Mouse (Mus musculus) megakaryocyte, embryonic 14.5 days (primary cell): ENCODE measurements at regions not wholly inside any gene's neighbourhood (a gene's known extent, or its start where the extent isn't known, plus 50 kb on each side); places are given as distances from the start of the nearest gene placed in this dataset.

Experiments used
- H3K27me3 ChIP-seq: replicated peaks from 2 replicates; pipeline ENCODE3; 2012; ENCODE audit warnings: inconsistent platforms
- H3K36me3 ChIP-seq: replicated peaks from 2 replicates; pipeline ENCODE3; 2012; ENCODE audit warnings: low read length, inconsistent platforms, mixed read lengths
- H3K4me1 ChIP-seq: 2 replicates; pipeline ENCODE4 v1.6.1; 2012; ENCODE audit warnings: inconsistent platforms
- H3K4me3 ChIP-seq: replicated peaks from 2 replicates; pipeline ENCODE3; 2012; ENCODE audit warnings: moderate library complexity, mild to moderate bottlenecking, inconsistent platforms
- H3K9me3 ChIP-seq: 2 replicates; pipeline ENCODE4 v1.6.1; 2012; ENCODE audit warnings: inconsistent platforms
- FLI1 ChIP-seq: IDR thresholded peaks from 2 replicates; pipeline ENCODE4 v1.6.1; 2012; ENCODE audit warnings: low read length, inconsistent platforms, mixed read lengths
- GATA1 ChIP-seq: IDR thresholded peaks from 3 replicates; pipeline ENCODE4 v1.6.1; 2012; ENCODE audit warnings: mixed read lengths, low read length, inconsistent platforms, borderline replicate concordance

DNA sequence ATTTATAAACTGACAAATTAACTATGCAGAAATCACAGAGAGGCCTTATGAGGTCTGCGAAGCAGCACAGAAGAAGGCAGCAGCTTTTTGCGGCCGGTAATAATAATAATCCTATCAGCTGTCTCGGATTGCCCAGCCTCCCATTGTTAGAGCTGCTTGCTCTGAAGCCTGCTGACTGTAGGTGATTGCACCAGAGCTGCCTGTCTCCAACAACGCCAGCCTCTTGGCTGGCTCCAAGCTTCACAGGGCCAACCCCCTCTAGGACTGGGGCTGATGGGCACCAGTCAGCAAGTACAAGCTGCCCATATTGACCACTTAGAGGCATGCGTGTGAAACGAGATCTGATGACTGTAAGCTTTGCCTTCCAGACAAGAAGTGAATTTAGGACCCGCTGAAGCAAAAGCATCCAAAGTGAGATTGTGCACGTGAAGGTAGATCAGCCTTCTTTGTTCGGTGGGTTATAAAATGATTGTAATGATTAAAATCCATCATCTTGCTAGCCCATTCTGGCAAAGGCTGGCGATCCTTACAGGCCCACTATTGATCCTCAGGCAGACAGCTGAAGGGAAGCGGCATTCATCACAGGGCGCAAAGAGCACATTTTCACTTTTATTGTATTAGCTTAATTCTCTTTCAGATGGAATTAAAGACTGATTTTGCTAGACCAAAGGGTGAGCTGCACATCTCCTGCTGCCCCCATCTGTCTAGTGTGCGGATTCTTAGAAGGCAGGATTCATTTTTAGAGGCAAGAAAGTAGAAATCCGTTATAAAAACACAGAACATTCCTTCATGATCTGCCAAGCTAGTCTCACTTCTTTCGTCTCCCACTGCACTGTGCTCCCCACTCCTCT, 503.2 kb upstream of the Smim15 start:
- Histone ChIP-seq H3K9me3 (peaks cover 12% of the 10 kb centered on the region), H3K36me3 (no peaks in the 10 kb centered on the region), H3K27me3 (peaks cover 6% of the 10 kb centered on the region), H3K4me1 (no peaks in the 10 kb centered on the region), H3K4me3 (no peak overlapping the region)
- TF ChIP-seq FLI1: no peak
- TF ChIP-seq GATA1: no peak

DNA sequence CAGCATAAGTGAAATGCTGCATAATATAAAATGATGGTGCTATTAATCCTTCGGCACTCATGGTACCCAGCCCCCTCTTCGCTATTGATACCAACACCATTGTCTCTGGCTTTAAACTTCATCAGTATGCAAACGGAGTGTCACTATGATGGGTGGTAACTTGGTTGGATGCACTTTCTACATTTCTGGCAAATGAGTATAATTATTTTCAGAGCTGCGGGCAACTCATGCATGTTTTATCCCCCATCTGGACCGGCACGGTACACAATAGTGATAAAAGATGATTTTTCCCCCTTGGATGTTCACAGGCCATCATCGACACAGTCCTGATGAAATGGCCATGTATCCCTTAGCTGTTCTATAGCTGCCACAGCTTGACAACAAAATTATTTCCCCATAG, 503.9 kb upstream of the Smim15 start:
- Histone ChIP-seq H3K4me1 (no peaks in the 10 kb centered on the region), H3K4me3 (no peak overlapping the region), H3K27me3 (peaks cover 4% of the 10 kb centered on the region), H3K9me3 (peaks cover 12% of the 10 kb centered on the region), H3K36me3 (no peaks in the 10 kb centered on the region)
- TF ChIP-seq GATA1: no peak
- TF ChIP-seq FLI1: no peak

DNA sequence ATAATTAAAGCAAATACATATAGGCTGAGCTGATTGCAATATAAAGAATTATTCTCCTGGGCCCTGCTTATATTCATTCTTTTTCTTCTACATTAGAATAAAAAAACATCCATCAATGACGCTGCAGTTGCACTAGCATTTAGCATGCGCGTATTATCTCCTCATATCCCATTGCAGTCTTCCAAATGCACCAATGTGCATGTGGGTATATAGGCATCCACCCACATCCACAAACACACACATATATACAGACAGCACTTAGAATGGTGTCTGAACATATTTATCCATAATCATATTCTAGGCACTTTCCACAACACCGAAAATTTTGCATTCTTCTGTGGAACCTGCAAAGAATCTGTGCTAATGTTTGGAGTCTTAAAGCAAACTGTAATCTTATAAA, 504.4 kb upstream of the Smim15 start:
- Histone ChIP-seq H3K9me3 (peaks cover 12% of the 10 kb centered on the region), H3K4me3 (no peak overlapping the region), H3K36me3 (no peaks in the 10 kb centered on the region), H3K4me1 (no peaks in the 10 kb centered on the region), H3K27me3 (peaks cover 4% of the 10 kb centered on the region)
- TF ChIP-seq FLI1: no peak
- TF ChIP-seq GATA1: no peak

DNA sequence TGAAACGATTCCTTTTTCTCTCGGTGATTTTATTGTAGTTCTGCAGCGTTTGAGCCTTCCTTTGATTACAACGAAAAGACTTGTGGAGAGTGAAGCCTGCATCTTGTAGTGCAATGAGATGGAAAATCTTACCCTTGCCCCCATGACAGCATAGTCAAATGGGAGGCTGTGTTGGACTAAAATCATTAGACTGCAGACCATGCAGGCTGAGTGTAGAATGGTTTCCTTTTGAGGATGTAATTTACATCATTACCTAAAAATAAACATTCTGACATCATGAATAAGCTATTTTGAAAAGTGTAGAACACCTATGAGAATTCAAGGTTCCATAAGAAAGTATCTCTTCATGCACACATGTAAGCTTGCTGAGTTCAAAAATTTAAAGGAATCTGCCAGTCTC, 504.9 kb upstream of the Smim15 start:
- peaks cover 6% of the 10 kb centered on the region for H3K9me3 ChIP-seq
- no peaks in the 10 kb centered on the region for H3K4me1 ChIP-seq
- no peak for TF ChIP-seq FLI1
- TF ChIP-seq GATA1: no peak
- no peaks in the 10 kb centered on the region for H3K36me3 ChIP-seq
- H3K4me3 ChIP-seq: no peak overlapping the region
- H3K27me3 ChIP-seq: peaks cover 4% of the 10 kb centered on the region

DNA sequence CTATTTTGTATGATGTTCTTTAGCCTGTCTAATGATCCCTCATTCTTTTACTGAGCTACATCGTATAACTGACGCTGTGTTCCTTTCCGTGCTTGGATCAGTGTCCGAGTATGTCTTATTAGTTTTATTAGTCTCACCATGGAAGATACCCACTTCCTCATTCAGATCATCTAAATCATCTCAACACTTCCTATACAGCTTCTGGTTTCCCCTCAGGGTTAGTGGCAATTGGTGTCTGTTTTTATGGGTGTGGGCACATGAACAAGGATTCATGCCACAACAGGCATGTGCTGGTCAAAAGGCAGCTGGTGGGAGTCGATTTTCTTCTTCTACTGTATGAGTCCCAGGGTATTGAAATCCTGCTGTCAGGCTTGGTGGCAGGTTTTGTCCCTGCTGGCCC, 509.0 kb upstream of the Smim15 start:
- peaks cover 2% of the 10 kb centered on the region for H3K27me3 ChIP-seq
- H3K36me3 ChIP-seq: no peaks in the 10 kb centered on the region
- H3K9me3 ChIP-seq: peaks cover 3% of the 10 kb centered on the region; the same call in 1 of the 2 replicates
- peaks cover 6% of the 10 kb centered on the region for H3K4me1 ChIP-seq
- H3K4me3 ChIP-seq: no peak overlapping the region
- no peak for TF ChIP-seq GATA1
- TF ChIP-seq FLI1: no peak

DNA sequence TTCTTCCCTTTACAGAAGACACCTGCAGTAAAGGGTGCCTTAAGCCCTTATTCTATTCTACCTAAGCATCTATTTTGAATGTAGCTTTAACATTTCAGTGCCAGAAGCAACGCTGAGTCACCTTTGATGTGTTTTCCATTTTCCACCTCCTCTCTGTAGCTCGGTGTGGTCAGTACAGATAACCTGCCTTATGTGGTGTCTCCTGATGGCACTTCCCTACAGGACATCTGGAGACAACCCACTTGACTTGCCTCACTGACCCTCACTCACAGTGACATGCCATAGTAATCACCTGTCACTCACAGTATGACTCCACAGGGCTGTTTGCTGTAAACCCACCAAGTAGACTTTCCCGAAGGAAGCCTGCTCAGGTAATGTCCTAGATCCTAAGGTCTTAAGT, 510.9 kb upstream of the Smim15 start:
- Histone ChIP-seq H3K4me3 (no peak overlapping the region), H3K27me3 (peaks cover 2% of the 10 kb centered on the region), H3K4me1 (peaks cover 6% of the 10 kb centered on the region), H3K36me3 (no peaks in the 10 kb centered on the region), H3K9me3 (peaks cover 3% of the 10 kb centered on the region; the same call in 1 of the 2 replicates)
- TF ChIP-seq FLI1: no peak
- no peak for TF ChIP-seq GATA1

DNA sequence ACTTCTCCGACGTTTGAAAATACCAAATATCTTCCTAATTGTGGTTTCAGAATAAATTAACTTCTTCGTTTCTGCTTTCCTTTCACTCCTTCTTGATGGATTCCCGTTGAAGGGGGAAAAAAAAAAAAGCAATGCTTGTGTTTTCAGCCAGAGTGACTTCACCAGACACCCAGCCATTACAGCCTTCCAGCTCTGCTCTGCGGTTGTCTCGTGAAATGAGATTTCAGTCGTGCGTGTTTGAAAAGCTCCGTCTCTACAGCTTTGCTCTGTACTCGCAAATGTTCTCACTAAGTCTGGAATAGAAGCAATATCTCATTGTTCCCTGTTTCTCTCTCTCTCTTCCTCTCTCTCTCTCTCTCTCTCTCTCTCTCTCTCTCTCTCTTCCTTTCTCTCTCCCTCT, 509.6 kb upstream of the Kif2a start:
- Histone ChIP-seq H3K36me3 (no peaks in the 10 kb centered on the region), H3K9me3 (peaks cover 3% of the 10 kb centered on the region; the same call in 1 of the 2 replicates), H3K27me3 (peaks cover under 1% of the 10 kb centered on the region), H3K4me1 (peaks cover 6% of the 10 kb centered on the region), H3K4me3 (no peak overlapping the region)
- TF ChIP-seq FLI1: no peak
- TF ChIP-seq GATA1: no peak

DNA sequence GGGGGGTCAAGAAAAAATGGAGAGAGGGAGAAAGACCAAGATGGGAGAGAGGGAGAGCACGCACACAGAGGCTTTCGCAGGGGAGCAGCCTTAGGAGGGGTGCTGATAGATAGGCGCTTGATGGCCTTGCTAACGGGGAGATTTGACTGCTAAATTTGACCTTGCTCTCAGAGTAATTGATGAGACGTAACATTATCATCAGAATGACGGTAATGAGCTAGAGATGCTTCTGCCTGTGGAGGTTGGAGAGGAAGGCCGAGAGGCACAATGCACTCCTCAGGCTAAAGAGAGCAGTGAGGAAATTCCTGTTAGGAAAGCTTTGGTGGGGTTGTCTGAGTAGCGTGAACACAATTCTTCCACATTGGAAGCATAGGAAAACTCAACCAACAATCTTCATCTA, 509.1 kb upstream of the Kif2a start:
- Histone ChIP-seq H3K36me3 (no peaks in the 10 kb centered on the region), H3K9me3 (peaks cover 3% of the 10 kb centered on the region; the same call in 1 of the 2 replicates), H3K27me3 (no peaks in the 10 kb centered on the region), H3K4me3 (no peak overlapping the region), H3K4me1 (peaks cover 6% of the 10 kb centered on the region)
- no peak for TF ChIP-seq GATA1
- no peak for TF ChIP-seq FLI1

DNA sequence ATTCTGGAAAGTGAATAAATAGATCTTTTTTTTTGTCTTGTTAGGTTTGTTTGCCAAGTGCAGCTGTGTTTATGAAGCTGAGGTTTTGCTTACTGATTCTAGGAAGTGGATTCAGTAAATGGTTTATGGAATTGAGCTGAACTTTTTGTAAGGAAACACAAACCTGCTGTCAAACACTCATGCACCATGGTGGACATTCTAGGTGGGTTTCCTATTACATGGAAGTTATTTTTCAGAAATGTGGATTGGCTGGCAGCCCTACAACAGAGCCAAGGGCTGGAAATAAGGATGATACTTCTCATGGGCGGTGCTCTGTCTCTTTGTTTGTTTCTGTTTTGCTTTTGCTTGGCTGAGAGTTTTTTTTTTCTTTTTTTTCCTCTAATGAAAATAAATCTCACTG, 508.5 kb upstream of the Kif2a start:
- TF ChIP-seq GATA1: no peak
- TF ChIP-seq FLI1: no peak
- no peaks in the 10 kb centered on the region for H3K27me3 ChIP-seq
- H3K36me3 ChIP-seq: no peaks in the 10 kb centered on the region
- peaks cover 6% of the 10 kb centered on the region for H3K4me1 ChIP-seq
- H3K4me3 ChIP-seq: no peak overlapping the region
- peaks cover 3% of the 10 kb centered on the region; the same call in 1 of the 2 replicates for H3K9me3 ChIP-seq

DNA sequence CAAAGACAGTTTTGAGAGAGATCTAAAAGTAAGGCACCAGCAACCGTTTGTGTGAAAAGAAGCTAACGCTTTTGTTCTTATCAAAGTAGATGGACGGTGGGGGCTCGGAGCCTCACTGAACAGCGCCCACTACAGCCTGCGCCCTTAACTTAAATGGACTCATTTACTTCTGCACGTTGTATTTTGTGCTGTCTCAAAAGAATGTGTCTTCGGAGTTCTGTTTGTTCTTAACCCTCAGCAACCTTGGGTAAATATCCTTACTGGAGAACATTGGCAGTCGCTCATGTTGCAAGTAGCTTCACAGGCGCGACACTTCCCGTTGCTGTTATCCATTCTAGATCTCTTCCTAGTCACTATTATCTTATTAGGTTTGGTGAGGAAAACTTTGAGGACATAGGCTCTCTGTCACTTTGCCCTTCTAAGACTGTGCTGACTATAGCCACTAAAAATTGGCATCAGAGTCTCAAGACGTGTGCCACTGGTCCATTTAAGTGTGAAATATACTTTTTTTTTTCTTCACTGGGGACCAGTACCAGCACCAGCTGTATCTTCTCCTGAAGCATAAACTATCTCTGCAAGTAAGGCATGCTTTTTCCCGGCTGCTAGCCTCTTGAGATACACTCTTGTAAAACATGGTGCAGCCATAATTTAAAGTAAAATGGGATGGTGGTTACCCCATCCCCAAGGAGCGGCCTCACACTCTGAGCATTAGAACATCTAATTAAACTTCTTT, 507.0 kb upstream of the Kif2a start:
- no peak for TF ChIP-seq FLI1
- no peak for TF ChIP-seq GATA1
- Histone ChIP-seq H3K4me3 (no peak overlapping the region), H3K9me3 (peaks cover under 1% of the 10 kb centered on the region; the same call in 1 of the 2 replicates)

More for the DNA sequence above, 507.0 kb upstream of the Kif2a start:
- peaks cover 6% of the 10 kb centered on the region for H3K4me1 ChIP-seq
- no peaks in the 10 kb centered on the region for H3K27me3 ChIP-seq
- H3K36me3 ChIP-seq: no peaks in the 10 kb centered on the region
